Mouse (Mus musculus) MEL (cell line): ENCODE data around the gene Sh3d19.

Experiments
- CTCF ChIP-seq, 3 experiments: IDR thresholded peaks in 2 of 3; conservative IDR thresholded peaks in 1 of 3; 2 replicates each; pipeline ENCODE4 v1.5.1; 2011 to 2012; ENCODE audit warnings: low read length in 3 of 3, low read depth in 2 of 3, mild to moderate bottlenecking in 2 of 3, improper control_type of control experiment in 1 of 3, inconsistent platforms in 1 of 3, mixed read lengths in 1 of 3, moderate library complexity in 1 of 3; ENCODE audit not compliant: control insufficient read depth in 1 of 3, insufficient read depth in 1 of 3, poor library complexity in 1 of 3, severe bottlenecking in 1 of 3
- EP300 ChIP-seq, 2 experiments: IDR thresholded peaks; 2 replicates each; pipeline ENCODE4 v1.6.1; 2011; ENCODE audit warnings: improper control_type of control experiment in 2 of 2, low read length in 2 of 2, low read depth in 1 of 2, mild to moderate bottlenecking in 1 of 2
- GABPA ChIP-seq: IDR thresholded peaks from 2 replicates; pipeline ENCODE4 v1.6.1; 2012; ENCODE audit warnings: low read depth, mild to moderate bottlenecking, inconsistent platforms, low read length, improper control_type of control experiment, moderate library complexity
- MAFK ChIP-seq: IDR thresholded peaks from 2 replicates; pipeline ENCODE4 v1.6.1; 2011; ENCODE audit warnings: low read depth, mild to moderate bottlenecking, low read length, improper control_type of control experiment, borderline replicate concordance
- MAX ChIP-seq: IDR thresholded peaks from 2 replicates; pipeline ENCODE4 v1.6.1; 2011; ENCODE audit warnings: low read length, improper control_type of control experiment
- NRF1 ChIP-seq: IDR thresholded peaks from 2 replicates; pipeline ENCODE4 v1.6.1; 2014; ENCODE audit warnings: low read depth, mild to moderate bottlenecking, inconsistent platforms, low read length, improper control_type of control experiment, moderate library complexity; ENCODE audit not compliant: poor library complexity, insufficient read depth, severe bottlenecking
- POLR2A ChIP-seq, 2 experiments: IDR thresholded peaks; 2 replicates each; pipeline ENCODE4 v1.6.1; 2011 to 2012; ENCODE audit warnings: low read length in 2 of 2, mild to moderate bottlenecking in 2 of 2, control low read depth in 1 of 2, improper control_type of control experiment in 1 of 2, low read depth in 1 of 2, moderate library complexity in 1 of 2; ENCODE audit not compliant: control insufficient read depth in 1 of 2, insufficient read depth in 1 of 2, poor library complexity in 1 of 2
- POLR2AphosphoS2 ChIP-seq: IDR thresholded peaks from 2 replicates; pipeline ENCODE4 v1.6.1; 2011; ENCODE audit warnings: low read length, improper control_type of control experiment
- SIN3A ChIP-seq: IDR thresholded peaks from 2 replicates; pipeline ENCODE4 v1.6.1; 2012; ENCODE audit warnings: low read length, improper control_type of control experiment, inconsistent platforms
- SMC3 ChIP-seq: IDR thresholded peaks from 2 replicates; pipeline ENCODE4 v1.6.1; 2011; ENCODE audit warnings: low read depth, low read length, improper control_type of control experiment
- TBP ChIP-seq: IDR thresholded peaks from 2 replicates; pipeline ENCODE4 v1.8.0; 2011; ENCODE audit warnings: low read depth, low read length, improper control_type of control experiment
- TCF12 ChIP-seq: IDR thresholded peaks from 2 replicates; pipeline ENCODE4 v1.6.1; 2014; ENCODE audit warnings: low read depth, mild to moderate bottlenecking, inconsistent platforms, low read length, improper control_type of control experiment, moderate library complexity
- USF1 ChIP-seq: IDR thresholded peaks from 2 replicates; pipeline ENCODE4 v1.6.1; 2014; ENCODE audit warnings: low read depth, mild to moderate bottlenecking, inconsistent platforms, low read length, improper control_type of control experiment, moderate library complexity
- ZNF384 ChIP-seq: IDR thresholded peaks from 2 replicates; pipeline ENCODE4 v1.6.1; 2012; ENCODE audit warnings: low read depth, mild to moderate bottlenecking, inconsistent platforms, low read length, improper control_type of control experiment

- TF ChIP-seq CTCF (IDR thresholded peaks at IDR 0.05 in 2 of 3, conservative IDR thresholded peaks at IDR 0.05 in 1 of 3; ENCODE audit: control insufficient read depth in 1 of 3, insufficient read depth in 1 of 3, low read depth in 2 of 3, low read length in 3 of 3, poor library complexity in 1 of 3, severe bottlenecking in 1 of 3): no peak
- no peak for TF ChIP-seq POLR2AphosphoS2
- TF ChIP-seq SMC3: no peak
- TF ChIP-seq NRF1: no peak
- no peak for TF ChIP-seq EP300 (IDR thresholded peaks at IDR 0.05; ENCODE audit: low read depth in 1 of 2, low read length in 2 of 2)
- no peak for TF ChIP-seq ZNF384
- no peak for TF ChIP-seq MAFK
- TF ChIP-seq POLR2A (IDR thresholded peaks at IDR 0.05; ENCODE audit: control insufficient read depth in 1 of 2, insufficient read depth in 1 of 2, low read depth in 1 of 2, low read length in 2 of 2, poor library complexity in 1 of 2): no peak
- no peak for TF ChIP-seq SIN3A
- TF ChIP-seq USF1: no peak
- no peak for TF ChIP-seq MAX
- TF ChIP-seq GABPA: no peak
- TF ChIP-seq TBP: no peak
- TF ChIP-seq TCF12: no peak
Observed at GRCm38 (mm10) chr3:86013837-86014236, 42.9 kb downstream of the Sh3d19 start.
